Mouse (Mus musculus) midbrain, postnatal 0 days (tissue): Measurements from ENCODE around the gene Zfhx3. TPM values are rescaled to one million over a fixed set of nuclear protein-coding genes. Genes with fewer than 3 reads are reported as not detected.

Experiments used
- ATAC-seq: fragments of 200-750 bp; cut with Nextera tagmentation; 2 replicates; pipeline ENCODE4 v1.8.0; 2017; ENCODE audit warnings: moderate number of reproducible peaks, mild to moderate bottlenecking, moderate TSS enrichment, moderate library complexity; ENCODE audit not compliant: low FRiP score
- DNase-seq: peaks from one replicate; pipeline ENCODE4 v3.0.0-alpha.2; 2015; ENCODE audit warnings: low spot score
- H3K27ac ChIP-seq: fragments of 300-500 bp; sonication (generic); 2 replicates; pipeline ENCODE4 v1.5.1; 2014; ENCODE audit warnings: low read depth, mild to moderate bottlenecking, low read length, mixed read lengths
- H3K27me3 ChIP-seq: fragments of 300-500 bp; sonication (generic); 2 replicates; pipeline ENCODE4 v1.6.1; 2014; ENCODE audit warnings: low read length, control low read depth, mixed read lengths; ENCODE audit not compliant: insufficient read depth
- H3K36me3 ChIP-seq: fragments of 300-500 bp; sonication (generic); 2 replicates; pipeline ENCODE4 v1.6.1; 2014; ENCODE audit warnings: low read length, control low read depth, mixed read lengths; ENCODE audit not compliant: insufficient read depth
- H3K4me1 ChIP-seq: fragments of 300-500 bp; sonication (generic); 2 replicates; pipeline ENCODE4 v1.6.1; 2014; ENCODE audit warnings: mild to moderate bottlenecking, control low read depth, antibody characterized with exemption, low read length, mixed read lengths; ENCODE audit not compliant: insufficient read depth
- H3K4me2 ChIP-seq: fragments of 300-500 bp; sonication (generic); 2 replicates; pipeline ENCODE4 v1.6.1; 2014; ENCODE audit warnings: low read depth, mild to moderate bottlenecking, low read length, mixed read lengths; ENCODE audit not compliant: poor library complexity, severe bottlenecking
- H3K4me3 ChIP-seq: fragments of 300-500 bp; sonication (generic); 2 replicates; pipeline ENCODE4 v1.5.1; 2014; ENCODE audit warnings: low read depth, mild to moderate bottlenecking, low read length, moderate library complexity
- H3K9ac ChIP-seq: fragments of 300-500 bp; sonication (generic); replicated peaks from 2 replicates; pipeline ENCODE4 v1.6.1; 2014; ENCODE audit warnings: mild to moderate bottlenecking, low read length, moderate library complexity, mixed read lengths; ENCODE audit not compliant: poor library complexity, severe bottlenecking
- H3K9me3 ChIP-seq: fragments of 300-500 bp; sonication (generic); 2 replicates; pipeline ENCODE4 v1.6.1; 2016; ENCODE audit warnings: low read length, control low read depth
- CTCF ChIP-seq: IDR thresholded peaks from 2 replicates; pipeline ENCODE4 v1.5.1; 2016; ENCODE audit warnings: antibody characterized with exemption, mild to moderate bottlenecking
- WGBS: fragments of 180-500 bp; shearing (Covaris S2); extraction: QIAGEN DNeasy Blood & Tissue Kit; methylation state at CpG from one replicate; pipeline ENCODE4 v1.1.7; 2014; 5-methylcytosine and 5-hydroxymethylcytosine counted together
- polyA plus RNA-seq: library from polyadenylated mRNA; unstranded; fragments of >200 nt; fragmentation: Nextera tagmentation; extraction: Ambion mirVana; gene quantifications from 2 replicates; pipeline ENCODE4 v1.2.1, GENCODE M21; 2015
- total RNA-seq: library from RNA; depleted of rRNA; stranded (reverse); fragments of >200 nt; gene quantifications from 2 replicates; pipeline ENCODE4 v1.2.3, GENCODE M21; 2014

The Zfhx3 gene
- total and polyA plus RNA-seq, 2 experiments from 2014 or later: 33.1 to 44.5 TPM

GRCm38 (mm10) chr8:108738179-108738578, 795.7 kb downstream of the Zfhx3 start:
- no peak for ATAC-seq

GRCm38 (mm10) chr8:108739517-108739916, 797.1 kb downstream of the Zfhx3 start:
- H3K4me1 ChIP-seq: no peaks in the 10 kb centered on the region
- H3K9me3 ChIP-seq: no peaks in the 10 kb centered on the region
- DNase-seq: no peak
- no peak overlapping the region for H3K4me2 ChIP-seq
- no peak overlapping the region for H3K27ac ChIP-seq
- no peak for ATAC-seq
- no peak for TF ChIP-seq CTCF
- H3K9ac ChIP-seq: no peak overlapping the region
- WGBS: 80% methylated on average over 6 of the region's 6 CpGs
- H3K4me3 ChIP-seq: no peak overlapping the region
- no peaks in the 10 kb centered on the region for H3K36me3 ChIP-seq
- H3K27me3 ChIP-seq: no peaks in the 10 kb centered on the region

More at GRCm38 (mm10) chr8:108738179-108738578, 795.7 kb downstream of the Zfhx3 start:
- Histone ChIP-seq H3K4me3 (no peak overlapping the region), H3K27ac (no peak overlapping the region), H3K4me2 (no peak overlapping the region), H3K4me1 (0 out of 2 replicates have a peak, but pooled peaks cover 3% of the 10 kb centered on the region), H3K27me3 (no peaks in the 10 kb centered on the region), H3K9me3 (no peaks in the 10 kb centered on the region), H3K9ac (no peak overlapping the region), H3K36me3 (no peaks in the 10 kb centered on the region)
- 94% methylated on average over 10 of the region's 10 CpGs for WGBS
- TF ChIP-seq CTCF: no peak
- no peak for DNase-seq

GRCm38 (mm10) chr8:108740443-108740842, 798.0 kb downstream of the Zfhx3 start:
- H3K27ac ChIP-seq: no peak overlapping the region
- no peaks in the 10 kb centered on the region for H3K36me3 ChIP-seq
- no peak for TF ChIP-seq CTCF
- ATAC-seq (no peak), DNase-seq (no peak)
- no peaks in the 10 kb centered on the region for H3K9me3 ChIP-seq
- no peak overlapping the region for H3K9ac ChIP-seq
- 88% methylated on average over 13 of the region's 13 CpGs for WGBS
- no peaks in the 10 kb centered on the region for H3K4me1 ChIP-seq
- no peak overlapping the region for H3K4me2 ChIP-seq
- no peaks in the 10 kb centered on the region for H3K27me3 ChIP-seq
- H3K4me3 ChIP-seq: no peak overlapping the region

- no peaks in the 10 kb centered on the region for H3K27me3 ChIP-seq
Measured at GRCm38 (mm10) chr8:108741651-108742050, 799.2 kb downstream of the Zfhx3 start.

GRCm38 (mm10) chr8:108742465-108742864, 800.0 kb downstream of the Zfhx3 start:
- no peak overlapping the region for H3K27ac ChIP-seq
- no peaks in the 10 kb centered on the region for H3K4me1 ChIP-seq
- H3K9ac ChIP-seq: no peak overlapping the region
- no peaks in the 10 kb centered on the region for H3K9me3 ChIP-seq
- DNase-seq (no peak), ATAC-seq (no peak)
- 69% methylated on average over 10 of the region's 10 CpGs for WGBS
- H3K4me2 ChIP-seq: no peak overlapping the region
- H3K36me3 ChIP-seq: no peaks in the 10 kb centered on the region
- H3K27me3 ChIP-seq: no peaks in the 10 kb centered on the region
- no peak for TF ChIP-seq CTCF
- H3K4me3 ChIP-seq: no peak overlapping the region

More at GRCm38 (mm10) chr8:108741651-108742050, 799.2 kb downstream of the Zfhx3 start:
- ATAC-seq (no peak), DNase-seq (no peak)
- no peak overlapping the region for H3K9ac ChIP-seq
- TF ChIP-seq CTCF: no peak
- 86% methylated on average over 4 of the region's 4 CpGs for WGBS
- no peak overlapping the region for H3K4me3 ChIP-seq
- H3K36me3 ChIP-seq: no peaks in the 10 kb centered on the region
- no peak overlapping the region for H3K27ac ChIP-seq
- H3K4me1 ChIP-seq: no peaks in the 10 kb centered on the region
- no peak overlapping the region for H3K4me2 ChIP-seq
- no peaks in the 10 kb centered on the region for H3K9me3 ChIP-seq

GRCm38 (mm10) chr8:108743238-108743637, 800.8 kb downstream of the Zfhx3 start:
- Histone ChIP-seq H3K36me3 (no peaks in the 10 kb centered on the region), H3K4me1 (no peaks in the 10 kb centered on the region), H3K9me3 (no peaks in the 10 kb centered on the region), H3K4me3 (no peak overlapping the region), H3K27me3 (no peaks in the 10 kb centered on the region), H3K4me2 (no peak overlapping the region), H3K9ac (no peak overlapping the region), H3K27ac (no peak overlapping the region)
- DNase-seq: no peak
- no peak for ATAC-seq
- 74% methylated on average over 7 of the region's 7 CpGs for WGBS
- no peak for TF ChIP-seq CTCF
